Mouse (Mus musculus): ENCODE data around the gene Rnls.

Gene Rnls

DNA sequence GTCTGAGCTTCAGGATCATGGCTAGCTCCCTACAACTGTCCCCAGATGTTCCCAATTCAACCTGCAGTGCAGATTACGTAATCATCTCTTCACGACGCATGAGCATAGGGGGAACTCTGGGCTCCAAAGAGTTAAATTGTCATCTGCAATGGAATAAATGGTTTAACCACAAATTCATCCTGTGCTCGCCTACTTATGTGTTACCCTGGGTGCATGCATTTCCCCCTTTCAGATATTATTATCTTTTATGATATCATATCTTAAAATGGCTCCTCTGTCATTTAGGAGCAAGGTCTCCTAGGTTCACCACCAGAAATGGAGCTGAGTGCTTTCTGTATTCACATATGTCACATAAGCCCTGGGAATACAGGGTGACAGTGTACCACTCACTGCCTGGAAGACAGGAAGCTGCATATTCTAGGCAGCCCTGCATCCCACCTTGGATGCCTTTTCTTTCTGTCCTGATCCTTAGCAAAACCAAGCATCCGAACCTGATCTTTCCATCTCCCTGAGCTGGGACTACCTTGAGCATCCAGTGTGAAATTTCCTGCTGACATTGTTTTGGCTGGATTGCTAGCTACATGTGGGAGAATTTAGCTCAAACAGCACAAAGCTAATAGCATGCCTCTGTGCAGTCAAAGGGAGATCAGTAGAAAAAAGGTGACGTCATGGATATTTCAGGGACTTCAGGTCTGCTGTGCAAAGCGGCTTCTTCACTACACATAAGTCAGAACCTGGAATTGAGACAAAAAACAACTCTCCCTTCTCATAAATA lies 289.9 kb downstream of the Rnls start:
- DNase-seq (ENCODE audit: low spot score in 2 of 2) = no peak

DNA sequence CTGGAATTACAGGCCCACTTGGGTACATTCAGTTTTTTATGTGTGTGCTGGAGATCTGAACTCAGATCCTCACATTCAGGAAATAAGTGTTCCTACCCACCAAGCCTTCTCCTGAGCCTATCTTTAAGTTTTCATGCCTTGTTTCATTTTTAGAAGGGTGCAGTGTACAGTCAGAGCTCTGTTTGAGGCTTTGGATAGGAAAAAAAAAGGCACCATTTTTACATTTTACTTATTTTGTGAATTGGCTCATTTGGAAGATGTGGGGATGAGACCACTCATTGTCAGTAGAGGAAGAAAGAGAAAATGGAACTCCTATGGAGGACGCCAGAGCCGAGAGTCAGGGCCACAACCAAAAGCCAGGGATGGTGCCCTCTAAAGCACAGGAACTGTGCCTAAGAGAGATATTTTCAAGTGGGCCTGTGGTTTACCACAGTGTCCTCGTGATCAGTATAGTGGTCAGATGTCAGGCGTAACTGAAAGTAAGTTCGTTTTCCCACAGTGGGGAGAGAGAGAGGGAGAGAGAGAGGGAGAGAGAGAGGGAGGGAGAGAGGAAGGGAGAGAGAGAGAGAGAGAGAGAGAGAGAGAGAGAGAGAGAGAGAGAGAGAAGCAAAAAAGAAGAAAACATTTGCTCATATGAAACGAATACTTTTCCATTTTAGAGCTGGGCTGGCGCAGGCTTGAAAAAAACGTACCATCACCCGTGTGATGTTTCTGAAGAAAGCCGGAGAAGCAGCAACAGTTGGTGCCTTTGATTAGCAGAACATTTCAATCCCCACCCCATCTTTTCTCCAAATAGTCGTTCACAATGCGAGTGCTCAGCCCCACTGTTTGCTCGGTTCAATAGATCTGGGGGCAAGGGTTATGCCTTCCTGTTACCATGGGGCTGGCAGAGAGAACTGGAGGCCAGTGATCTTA lies 290.7 kb downstream of the Rnls start:
- no peak for DNase-seq (ENCODE audit: low spot score in 2 of 2)

- DNase-seq (ENCODE audit: low spot score in 2 of 2) = no peak
Observed at GRCm38 (mm10) chr19:33100598-33100997, 291.5 kb downstream of the Rnls start.

DNA sequence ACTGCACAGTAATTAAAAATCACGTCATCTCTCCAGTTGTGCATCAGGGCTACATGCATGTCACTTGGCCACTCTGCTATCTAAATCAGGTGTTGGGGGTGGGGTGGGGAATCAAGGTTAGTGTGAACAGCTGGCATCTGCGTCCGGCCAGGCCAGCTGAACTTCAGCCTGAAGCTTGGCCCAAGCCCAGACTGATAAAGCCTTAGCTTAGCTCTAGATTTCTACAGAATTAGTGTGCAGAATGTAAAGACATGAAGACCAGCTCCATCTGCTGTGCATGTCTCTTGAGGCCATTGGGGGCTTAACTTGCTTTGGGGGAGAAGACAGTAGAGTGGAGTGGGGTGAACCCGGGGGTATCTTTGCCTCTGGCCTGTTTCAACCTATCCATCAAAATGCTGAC lies 292.1 kb downstream of the Rnls start:
- no peak for DNase-seq (ENCODE audit: low spot score in 2 of 2)

DNA sequence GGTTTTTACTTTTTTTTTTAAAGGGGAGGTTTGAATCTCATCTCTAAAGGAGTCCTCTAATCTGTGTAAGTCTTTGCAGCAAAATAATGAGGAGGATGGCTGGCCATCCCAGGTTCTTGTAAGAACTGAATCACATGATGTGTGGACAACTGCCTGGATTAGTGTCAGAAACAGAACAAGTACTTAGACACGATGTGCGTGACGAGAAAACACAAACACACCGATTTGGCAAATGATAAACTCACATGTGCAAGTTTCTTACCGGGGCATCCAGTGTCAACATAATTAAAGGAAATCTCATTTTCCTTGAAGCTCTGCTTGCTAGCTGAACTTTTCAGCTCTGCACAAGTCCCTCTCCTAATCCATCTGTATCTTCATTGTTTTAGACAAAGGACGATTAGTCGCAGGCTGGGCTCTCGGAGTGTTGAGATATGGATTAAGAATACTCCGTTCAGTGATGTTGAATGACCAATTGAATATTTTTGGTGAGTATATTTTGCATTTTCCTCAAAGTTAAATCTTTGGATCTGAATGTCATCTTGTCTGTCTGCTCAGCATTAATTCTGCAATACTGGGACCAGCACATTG lies 292.8 kb downstream of the Rnls start:
- no peak for DNase-seq (ENCODE audit: low spot score in 2 of 2)

- DNase-seq (ENCODE audit: low spot score in 2 of 2) = no peak
Observed at GRCm38 (mm10) chr19:33097691-33098090, 294.4 kb downstream of the Rnls start.

DNA sequence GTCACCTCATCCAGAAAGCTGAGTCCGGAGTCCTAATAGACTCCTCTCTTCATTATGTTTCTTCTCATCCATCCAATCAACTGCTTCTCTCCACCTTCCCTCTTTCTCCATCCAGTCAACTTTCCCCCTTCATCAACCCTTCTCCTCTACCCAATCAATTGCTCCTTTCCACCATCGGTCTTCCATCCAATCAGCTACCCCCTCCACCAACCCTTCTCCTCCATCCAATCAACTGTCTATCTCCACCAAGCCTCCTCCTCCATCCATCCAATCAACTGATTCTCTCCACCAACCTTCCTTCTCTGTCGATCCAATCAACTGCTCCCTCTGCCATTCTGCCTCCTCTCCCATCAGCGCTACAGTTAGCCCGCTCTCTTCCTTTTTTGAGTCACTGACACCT lies 295.5 kb downstream of the Rnls start:
- no peak for DNase-seq (ENCODE audit: low spot score in 2 of 2)

- DNase-seq (ENCODE audit: low spot score in 2 of 2) = no peak
Observed at GRCm38 (mm10) chr19:33092575-33092974, 299.5 kb downstream of the Rnls start.

DNA sequence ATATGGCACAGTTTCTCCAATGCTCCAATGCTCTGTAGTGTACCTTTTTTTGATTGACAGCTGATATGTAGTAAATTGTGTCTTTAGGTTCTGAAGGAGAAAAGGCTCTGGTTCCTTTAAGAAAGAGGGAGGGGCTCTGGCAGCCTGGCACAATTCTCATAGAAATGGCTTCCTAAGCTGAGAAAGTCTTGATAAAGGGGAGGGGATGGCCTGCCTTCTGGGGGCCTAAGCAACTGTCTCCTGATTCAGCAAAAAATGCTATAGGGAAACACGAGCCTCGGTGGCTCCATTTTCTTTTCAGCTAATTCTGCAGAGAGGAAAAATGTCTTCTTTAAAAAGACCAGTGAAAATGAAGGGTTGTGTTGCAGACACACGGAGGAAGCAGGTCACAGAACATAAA lies 300.8 kb downstream of the Rnls start:
- DNase-seq (ENCODE audit: low spot score in 2 of 2) = no peak

GRCm38 (mm10) chr19:33088868-33089267 lies 303.2 kb downstream of the Rnls start:
- no peak for DNase-seq (ENCODE audit: low spot score in 2 of 2)

- DNase-seq (ENCODE audit: low spot score in 2 of 2) = no peak
Observed at GRCm38 (mm10) chr19:33087961-33088360, 304.1 kb downstream of the Rnls start.

Measured in urinary bladder, adult 18-20 months (tissue).